Mouse (Mus musculus) lung, postnatal 0 days (tissue): ENCODE results near the gene Rpl3l.

Experiments
- CTCF ChIP-seq: IDR thresholded peaks from 2 replicates; pipeline ENCODE4 v1.5.1; 2016; ENCODE audit warnings: antibody characterized with exemption, mild to moderate bottlenecking
- EP300 ChIP-seq: IDR thresholded peaks from 2 replicates; pipeline ENCODE4 v1.6.1; 2016; ENCODE audit warnings: antibody characterized with exemption, mild to moderate bottlenecking, control low read depth

DNA sequence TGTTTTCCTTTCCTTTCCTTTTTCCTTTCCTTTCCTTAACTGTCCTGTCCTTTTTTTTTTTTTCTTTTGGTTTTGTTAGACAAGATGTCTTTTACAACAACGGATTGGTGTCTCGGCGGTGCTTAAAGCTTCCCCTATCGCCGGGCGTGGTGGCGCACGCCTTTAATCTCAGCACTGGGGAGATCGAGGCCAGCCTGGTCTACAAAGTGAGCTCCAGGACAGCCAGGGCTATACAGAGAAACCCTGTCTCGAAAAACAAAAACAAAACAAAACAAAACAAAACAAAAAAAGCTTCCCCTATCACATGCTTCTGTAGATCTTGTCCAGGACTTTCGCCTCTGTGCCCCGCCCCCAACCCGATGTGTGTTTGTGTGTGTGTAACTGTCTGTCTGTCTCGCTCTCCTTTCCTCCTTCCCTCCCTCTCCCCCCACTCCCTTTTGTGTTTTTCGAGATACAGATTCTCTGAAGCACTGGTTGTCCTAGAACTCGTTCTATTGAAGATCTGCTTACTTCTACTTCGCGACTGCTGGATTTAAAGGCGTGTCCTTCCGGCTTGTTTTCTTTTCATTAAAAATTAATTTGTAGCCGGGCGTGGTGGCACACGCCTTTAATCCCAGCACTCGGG is 19.7 kb upstream of the Rpl3l start:
- TF ChIP-seq EP300 = no peak
- TF ChIP-seq CTCF = no peak
